Mouse (Mus musculus) forebrain, embryonic 14.5 days (tissue): Measurements from ENCODE around the gene Mrpl14. TPM values are rescaled to one million over a fixed set of nuclear protein-coding genes. Genes with fewer than 3 reads are reported as not detected.

Experiments
- ATAC-seq: fragments of 200-750 bp; cut with Nextera tagmentation; 2 replicates; pipeline ENCODE4 v1.8.0; 2017; ENCODE audit warnings: mild to moderate bottlenecking, moderate library complexity
- DNase-seq: peaks from one replicate; pipeline ENCODE4 v3.0.0-alpha.2; 2015; ENCODE audit warnings: low spot score
- H3K27ac ChIP-seq: fragments of 300-500 bp; sonication (generic); 2 replicates; pipeline ENCODE4 v1.5.1; 2014; ENCODE audit warnings: low read depth, mild to moderate bottlenecking, control low read depth, low read length, moderate library complexity
- H3K27me3 ChIP-seq: fragments of 300-500 bp; sonication (generic); replicated peaks from 2 replicates; pipeline ENCODE4 v1.6.1; 2014; ENCODE audit warnings: low read length, control low read depth, mixed read lengths; ENCODE audit not compliant: control insufficient read depth, insufficient read depth
- H3K36me3 ChIP-seq: fragments of 300-500 bp; sonication (generic); 2 replicates; pipeline ENCODE4 v1.6.1; 2014; ENCODE audit warnings: low read length, control low read depth; ENCODE audit not compliant: control insufficient read depth, insufficient read depth
- H3K4me1 ChIP-seq: fragments of 300-500 bp; sonication (generic); 2 replicates; pipeline ENCODE4 v1.6.1; 2014; ENCODE audit warnings: antibody characterized with exemption, low read length, control low read depth; ENCODE audit not compliant: control insufficient read depth, insufficient read depth
- H3K4me2 ChIP-seq: fragments of 300-500 bp; sonication (generic); 2 replicates; pipeline ENCODE4 v1.6.1; 2014; ENCODE audit warnings: mild to moderate bottlenecking, control low read depth, low read length
- H3K4me3 ChIP-seq: fragments of 300-500 bp; sonication (generic); 2 replicates; pipeline ENCODE4 v1.5.1; 2014; ENCODE audit warnings: low read depth, low read length, control low read depth
- H3K9ac ChIP-seq: fragments of 300-500 bp; sonication (generic); 2 replicates; pipeline ENCODE4 v1.6.1; 2014; ENCODE audit warnings: mild to moderate bottlenecking, low read length, control low read depth, moderate library complexity
- H3K9me3 ChIP-seq: fragments of 300-500 bp; sonication (generic); replicated peaks from 2 replicates; pipeline ENCODE4 v1.6.1; 2016; ENCODE audit warnings: low read length, control low read depth, mixed read lengths; ENCODE audit not compliant: control insufficient read depth
- WGBS: fragments of 180-500 bp; shearing (Covaris S2); extraction: QIAGEN DNeasy Blood & Tissue Kit; methylation state at CpG from one replicate; pipeline ENCODE4 v1.1.7; 2014; 5-methylcytosine and 5-hydroxymethylcytosine counted together
- polyA plus RNA-seq: library from polyadenylated mRNA; unstranded; fragments of >200 nt; fragmentation: Nextera tagmentation; extraction: Ambion mirVana; gene quantifications from 2 replicates; pipeline ENCODE4 v1.2.1, GENCODE M21; 2014

The Mrpl14 gene
- polyA plus RNA-seq, 1 experiment from 2014 or later, result 151 TPM

DNA sequence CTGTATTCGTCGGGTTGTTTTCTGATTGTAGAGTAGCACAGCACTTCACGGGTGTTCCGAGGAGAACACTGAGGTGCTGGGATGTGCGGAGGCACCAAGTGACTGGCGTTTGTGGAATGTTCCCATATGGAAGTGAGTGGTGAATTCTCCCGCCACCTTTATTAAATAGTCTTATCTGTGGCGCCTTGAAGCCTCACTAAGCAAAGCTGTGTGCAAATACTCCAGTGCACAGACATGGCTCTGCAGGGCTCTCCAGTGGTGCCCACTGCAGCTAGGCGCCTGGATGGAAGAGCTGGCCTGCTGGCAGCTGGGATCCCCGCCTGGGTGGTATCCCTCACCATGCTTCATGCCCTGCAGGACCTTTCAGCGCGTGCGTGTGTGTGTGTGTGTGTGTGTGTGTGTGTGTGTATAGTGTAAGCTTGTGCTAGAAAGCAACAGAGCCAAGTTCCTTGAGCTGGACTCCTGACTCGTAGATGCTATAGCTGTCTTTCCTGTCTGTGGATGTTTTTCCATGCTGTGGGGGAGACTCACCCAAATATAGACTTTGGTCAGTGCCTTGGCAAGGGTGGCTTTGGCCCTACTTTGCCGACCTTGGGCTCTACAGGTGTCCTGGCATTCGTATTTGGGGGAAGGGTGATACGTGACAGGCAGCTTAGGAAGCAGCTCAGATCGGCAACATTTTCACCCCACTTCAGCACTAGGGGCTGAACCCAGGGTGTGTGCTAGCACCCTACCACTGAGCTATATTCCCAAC, 7.9 kb downstream of the Mrpl14 start:
- 84% methylated on average over 18 of the region's 18 CpGs for WGBS
- DNase-seq, result no peak

DNA sequence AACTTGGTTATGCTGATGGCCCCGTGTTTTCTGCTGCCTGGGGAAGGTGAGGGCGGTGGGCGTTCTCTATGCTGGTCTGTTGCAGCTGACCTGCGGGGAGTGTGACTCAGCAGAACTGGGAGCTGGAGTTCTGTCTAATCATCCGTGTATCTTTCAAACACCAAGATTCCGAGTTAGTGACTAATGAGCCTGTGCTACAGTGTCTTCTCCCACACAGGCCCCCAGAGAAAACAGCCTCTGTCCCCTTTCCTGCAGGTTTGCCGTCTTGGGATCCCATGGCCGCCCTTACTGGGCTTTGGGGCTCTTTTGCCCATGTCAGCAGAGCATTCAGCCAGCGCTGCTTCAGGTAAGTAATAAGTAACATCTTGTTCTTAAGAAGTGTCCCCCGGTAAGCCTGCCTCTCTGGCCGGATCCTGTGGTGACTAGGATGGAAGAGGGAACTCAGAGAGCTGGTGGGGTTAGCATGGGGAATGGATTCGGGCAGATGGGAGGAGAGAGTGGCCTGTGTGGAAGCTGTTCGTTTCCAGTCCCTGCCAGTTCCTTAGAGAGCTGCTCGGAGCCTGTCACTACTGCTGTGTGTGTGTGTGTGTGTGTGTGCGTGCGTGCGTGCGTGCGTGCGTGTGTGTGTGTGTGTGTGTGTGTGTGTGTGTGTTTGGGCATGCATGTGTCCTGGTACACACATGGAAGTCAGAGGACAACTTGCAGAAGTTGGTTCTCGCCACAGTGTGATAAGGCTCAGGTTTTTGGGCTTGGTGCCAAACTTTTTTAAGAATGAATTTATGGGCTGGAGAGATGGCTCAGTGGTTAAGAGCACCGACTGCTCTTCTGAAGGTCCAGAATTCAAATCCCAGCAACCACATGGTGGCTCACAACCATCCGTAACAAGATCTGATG, 9.4 kb downstream of the Mrpl14 start:
- Histone ChIP-seq H3K4me1 (no peaks in the 10 kb centered on the region), H3K4me2 (no peak overlapping the region), H3K4me3 (no peak overlapping the region), H3K9ac (no peak overlapping the region), H3K27ac (no peak overlapping the region), H3K9me3 (no peaks in the 10 kb centered on the region), H3K36me3 (peaks cover 20% of the 10 kb centered on the region; the same call in 1 of the 2 replicates), H3K27me3 (no peaks in the 10 kb centered on the region)
- DNase-seq (no peak), ATAC-seq (no peak)
- WGBS, result 76% methylated on average over 23 of the region's 23 CpGs

More for the DNA sequence above, 7.9 kb downstream of the Mrpl14 start:
- H3K4me1 ChIP-seq, result no peaks in the 10 kb centered on the region
- H3K4me3 ChIP-seq, result no peak overlapping the region
- no peak overlapping the region for H3K9ac ChIP-seq
- H3K27ac ChIP-seq, result no peak overlapping the region
- no peaks in the 10 kb centered on the region for H3K27me3 ChIP-seq
- no peaks in the 10 kb centered on the region for H3K9me3 ChIP-seq
- H3K4me2 ChIP-seq, result no peak overlapping the region
- no peak for ATAC-seq
- H3K36me3 ChIP-seq, result peaks cover 17% of the 10 kb centered on the region; the same call in 1 of the 2 replicates

DNA sequence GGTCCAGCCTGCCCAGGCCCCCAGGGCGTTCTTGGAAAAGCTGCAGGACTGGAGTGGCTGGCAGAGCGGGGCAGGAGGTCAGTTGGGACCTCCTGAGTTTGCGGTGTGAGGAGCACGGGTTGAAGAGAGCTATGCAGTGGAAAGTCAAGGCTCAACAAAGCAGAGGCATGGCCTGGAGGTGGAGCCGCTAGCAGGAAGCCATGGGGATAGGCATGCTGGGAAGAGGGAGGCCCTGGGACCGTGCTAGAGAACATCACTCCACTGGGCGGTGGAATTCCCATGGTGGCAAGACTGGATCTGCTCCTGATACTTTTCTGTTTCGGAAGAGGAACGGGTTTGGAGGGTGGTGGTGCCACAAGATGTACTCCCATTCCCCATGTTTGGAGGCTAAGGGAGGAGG, 10.9 kb downstream of the Mrpl14 start:
- 88% methylated on average over 9 of the region's 9 CpGs for WGBS
- no peak for ATAC-seq
- H3K27ac ChIP-seq, result no peak overlapping the region

DNA sequence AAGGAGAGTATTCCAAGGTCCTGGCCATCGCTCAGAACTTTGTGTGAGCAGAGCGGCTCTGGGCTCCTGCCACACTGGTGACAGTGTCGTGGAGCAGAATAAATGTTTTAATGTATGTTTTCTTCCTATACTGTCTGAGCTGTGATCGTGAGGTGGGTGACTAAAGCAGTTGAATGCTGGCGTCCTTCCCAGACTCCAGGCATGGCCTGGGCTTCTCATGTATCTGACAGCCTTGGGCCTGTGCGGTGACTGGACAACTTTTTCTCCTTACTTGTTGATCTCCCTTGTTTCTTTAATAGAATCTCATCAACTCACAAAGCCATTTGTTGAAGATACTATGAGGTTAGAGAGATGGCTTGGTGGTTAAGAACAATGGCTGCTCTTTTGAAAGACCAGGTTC, 12.2 kb downstream of the Mrpl14 start:
- Histone ChIP-seq H3K4me1 (no peaks in the 10 kb centered on the region), H3K27me3 (no peaks in the 10 kb centered on the region), H3K9me3 (no peaks in the 10 kb centered on the region), H3K36me3 (peaks cover 20% of the 10 kb centered on the region; the same call in 1 of the 2 replicates), H3K27ac (no peak overlapping the region), H3K9ac (no peak overlapping the region), H3K4me2 (no peak overlapping the region), H3K4me3 (no peak overlapping the region)
- DNase-seq, result no peak
- no peak for ATAC-seq
- 82% methylated on average over 6 of the region's 6 CpGs for WGBS

More for the DNA sequence above, 10.9 kb downstream of the Mrpl14 start:
- no peaks in the 10 kb centered on the region for H3K27me3 ChIP-seq
- no peak overlapping the region for H3K9ac ChIP-seq
- no peak for DNase-seq
- H3K4me2 ChIP-seq, result no peak overlapping the region
- peaks cover 20% of the 10 kb centered on the region; the same call in 1 of the 2 replicates for H3K36me3 ChIP-seq
- H3K4me1 ChIP-seq, result no peaks in the 10 kb centered on the region
- no peak overlapping the region for H3K4me3 ChIP-seq
- H3K9me3 ChIP-seq, result no peaks in the 10 kb centered on the region

DNA sequence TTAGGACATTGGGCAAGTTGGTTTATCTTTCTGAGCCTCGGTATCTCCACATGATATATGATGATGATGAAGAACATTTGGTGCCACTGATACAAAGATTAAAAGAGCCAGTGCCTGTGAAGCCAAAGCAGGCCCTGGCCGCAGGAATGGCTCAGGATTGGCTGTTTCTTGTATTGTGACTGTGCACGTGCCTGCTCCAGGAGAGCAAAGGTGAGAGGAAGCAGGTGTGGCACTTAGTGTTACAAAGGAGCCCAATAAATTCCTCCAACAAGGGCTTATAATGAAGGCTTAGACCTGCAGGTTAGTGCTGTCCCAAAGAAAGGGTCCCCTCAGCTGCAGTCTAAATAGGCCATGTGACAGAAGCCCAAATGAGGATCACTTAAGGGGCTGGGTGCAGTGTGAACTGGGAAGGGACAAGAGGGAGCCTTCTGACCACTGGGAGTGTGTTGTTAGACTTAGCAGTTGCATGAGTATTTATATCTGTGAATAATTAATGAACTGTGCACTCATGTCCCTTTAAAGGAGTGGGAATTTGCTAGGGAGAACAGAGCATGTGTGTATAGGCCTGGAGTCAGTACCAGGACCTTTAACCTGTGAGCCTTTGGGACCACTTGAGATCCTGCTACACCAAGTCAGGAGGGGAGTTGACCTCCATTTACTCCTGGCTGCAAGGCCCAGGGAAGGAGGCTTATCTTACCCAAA, 13.1 kb downstream of the Mrpl14 start:
- DNase-seq, result no peak
- H3K27ac ChIP-seq, result no peak overlapping the region
- H3K4me1 ChIP-seq, result no peaks in the 10 kb centered on the region
- H3K9ac ChIP-seq, result no peak overlapping the region
- no peak for ATAC-seq
- no peaks in the 10 kb centered on the region for H3K9me3 ChIP-seq
- H3K27me3 ChIP-seq, result no peaks in the 10 kb centered on the region
- H3K36me3 ChIP-seq, result peaks cover 20% of the 10 kb centered on the region; the same call in 1 of the 2 replicates
- H3K4me2 ChIP-seq, result no peak overlapping the region
- no peak overlapping the region for H3K4me3 ChIP-seq
- WGBS, result 86% methylated on average over 3 of the region's 3 CpGs

DNA sequence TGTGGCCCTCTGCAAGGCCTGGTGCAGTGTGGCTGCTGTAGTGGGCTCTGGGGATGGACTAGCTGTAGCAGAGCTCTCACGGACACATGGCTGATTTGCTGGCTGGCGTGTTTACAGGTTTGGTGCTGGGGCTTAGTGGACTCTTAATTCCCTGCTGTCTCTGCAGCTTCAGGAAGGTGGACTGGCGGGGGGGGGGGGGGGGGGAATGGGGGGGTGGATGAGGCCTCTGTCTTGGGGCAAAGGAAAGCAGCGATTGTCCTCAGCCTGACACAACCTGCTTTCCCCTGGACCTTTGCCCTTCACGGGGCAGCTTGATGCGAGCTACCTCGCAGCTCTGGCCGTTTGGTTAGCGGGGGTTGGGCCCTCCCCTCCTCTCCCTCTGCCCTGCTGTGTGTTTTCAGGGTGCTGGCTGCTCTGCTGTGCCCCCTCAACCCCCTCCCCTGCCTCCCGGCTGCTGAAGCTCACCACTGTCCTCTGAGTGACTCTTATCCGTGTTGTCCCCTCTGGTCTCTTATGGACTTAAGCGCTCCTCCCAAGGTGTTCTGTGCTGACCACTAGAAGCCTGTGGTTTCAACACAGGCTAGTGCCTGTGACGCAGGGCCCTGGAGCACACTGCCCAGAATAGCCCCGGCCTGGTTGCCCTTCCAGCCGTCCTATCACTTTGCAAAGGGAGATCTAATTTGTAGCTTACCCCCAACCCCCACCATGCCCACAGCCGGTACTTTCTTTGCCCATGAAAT, 14.5 kb downstream of the Mrpl14 start:
- no peaks in the 10 kb centered on the region for H3K4me1 ChIP-seq
- H3K27me3 ChIP-seq, result no peaks in the 10 kb centered on the region
- no peak overlapping the region for H3K4me3 ChIP-seq
- H3K4me2 ChIP-seq, result no peak overlapping the region
- DNase-seq, result no peak
- peaks cover 20% of the 10 kb centered on the region; the same call in 1 of the 2 replicates for H3K36me3 ChIP-seq
- no peak overlapping the region for H3K27ac ChIP-seq
- H3K9me3 ChIP-seq, result no peaks in the 10 kb centered on the region
- 64% methylated on average over 9 of the region's 16 CpGs for WGBS
- no peak overlapping the region; the same call in 1 of the 2 replicates for H3K9ac ChIP-seq
- no peak for ATAC-seq

DNA sequence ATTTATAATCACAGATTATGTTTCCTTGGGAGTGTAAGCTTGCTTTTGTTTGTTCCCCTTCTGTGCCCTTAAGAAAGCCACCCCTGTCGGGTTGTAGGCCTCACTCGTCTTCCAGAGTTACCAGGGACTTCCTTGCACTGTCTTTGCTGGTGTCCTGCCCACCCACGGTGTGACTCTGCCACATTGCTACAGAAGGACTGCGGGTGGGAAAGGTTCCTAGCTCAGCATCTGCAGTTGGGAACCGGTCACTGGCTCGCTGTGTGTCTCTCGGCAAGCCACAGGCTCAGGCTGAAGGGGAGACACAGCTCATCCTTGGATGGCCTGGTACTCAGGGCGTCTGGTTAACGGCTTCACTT, 15.1 kb downstream of the Mrpl14 start:
- DNase-seq, result no peak
- Histone ChIP-seq H3K36me3 (peaks cover 20% of the 10 kb centered on the region; the same call in 1 of the 2 replicates), H3K4me1 (no peaks in the 10 kb centered on the region), H3K4me3 (no peak overlapping the region), H3K9ac (no peak overlapping the region), H3K4me2 (no peak overlapping the region), H3K27ac (no peak overlapping the region), H3K9me3 (no peaks in the 10 kb centered on the region), H3K27me3 (no peaks in the 10 kb centered on the region)
- ATAC-seq, result no peak
- WGBS, result 71% methylated on average over 9 of the region's 9 CpGs

DNA sequence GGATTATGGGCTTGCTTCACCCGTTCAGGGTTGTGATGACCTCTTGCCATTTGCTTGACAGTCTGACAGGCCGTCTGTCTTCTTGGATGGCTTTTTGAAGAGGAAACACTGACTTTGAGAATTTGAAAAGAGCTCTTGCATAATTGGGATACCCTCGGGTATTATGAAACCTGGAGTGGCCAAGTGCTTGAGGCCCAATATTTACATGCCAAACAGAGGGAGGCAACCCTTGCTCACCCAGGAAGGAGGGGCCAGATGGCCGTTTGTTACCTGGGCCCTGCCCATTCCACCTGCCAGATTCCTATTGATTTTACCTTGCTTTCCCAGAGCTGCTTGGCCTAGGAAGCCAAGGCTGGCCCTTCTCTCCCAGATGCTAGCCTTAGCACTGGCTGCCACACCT, 16.1 kb downstream of the Mrpl14 start:
- no peaks in the 10 kb centered on the region for H3K4me1 ChIP-seq
- peaks cover 12% of the 10 kb centered on the region; the same call in 1 of the 2 replicates for H3K36me3 ChIP-seq
- no peak for DNase-seq
- 64% methylated on average over 4 of the region's 4 CpGs for WGBS
- H3K4me3 ChIP-seq, result no peak overlapping the region
- no peak overlapping the region for H3K27ac ChIP-seq
- no peak overlapping the region for H3K9ac ChIP-seq
- H3K4me2 ChIP-seq, result no peak overlapping the region
- no peak for ATAC-seq
- H3K9me3 ChIP-seq, result no peaks in the 10 kb centered on the region
- no peaks in the 10 kb centered on the region for H3K27me3 ChIP-seq
